In the genomic region with DNA sequence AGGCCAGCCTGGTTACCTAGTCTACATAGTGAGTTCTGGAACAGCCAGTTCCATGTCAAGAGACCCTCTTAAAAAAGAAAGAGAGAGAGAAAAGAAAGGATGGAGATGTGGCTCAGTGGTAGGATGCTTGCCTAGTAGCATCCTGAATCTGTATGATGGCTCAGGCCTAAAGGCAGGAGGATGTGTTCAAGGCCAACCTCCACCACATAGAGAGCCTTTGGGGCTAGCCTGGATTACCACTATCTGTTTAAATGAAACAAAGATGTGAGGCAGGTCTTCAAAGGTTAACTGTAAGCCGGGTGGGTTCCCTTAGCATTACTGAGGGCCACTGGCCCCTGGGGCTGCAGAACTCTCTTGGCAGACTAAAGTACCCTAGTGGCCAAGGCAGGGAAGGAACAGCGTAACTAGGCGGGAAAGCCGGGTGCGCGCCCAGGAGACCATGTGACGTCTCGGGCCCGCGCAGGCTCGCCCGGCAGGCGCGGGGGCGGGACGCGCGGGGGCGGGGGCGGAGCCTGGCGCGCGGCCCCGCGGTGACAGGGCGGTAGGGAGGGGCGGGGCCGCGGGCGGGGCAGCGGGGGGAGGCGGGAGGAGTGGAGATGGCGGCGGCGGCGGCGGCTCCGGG, we compare ENCODE assay signal across 8 mouse cellular contexts. TPM values are rescaled to one million over a fixed set of nuclear protein-coding genes. Genes with fewer than 3 reads are reported as not detected.
A peak's percentile ranks its signal among the peaks of the same experiment; 100 is the strongest.
DNase-seq lines count a peak whose midpoint lies in the region; ATAC-seq and TF ChIP-seq lines count a peak whose summit lies in the region.

A gene (plus strand): TSS at position 552 of the 622 bp plus-strand sequence.

- H3K4me3 ChIP-seq in left cerebral cortex, adult 2 months, result peak within 1 kb of the TSS; percentile 62

- intact Hi-C loops in left cerebral cortex, adult 2 months (cut with DNase I), result no loop called here

- H3K27ac ChIP-seq in left cerebral cortex, adult 2 months, result peak within 1 kb of the TSS; percentile 96

- peak; percentile 78 for TF ChIP-seq CTCF in left cerebral cortex, adult 2 months (IDR thresholded peaks at IDR 0.05)

- DNase-seq in adrenal gland, adult (ENCODE audit: inconsistent age in 2 of 2, low spot score in 1 of 2), result peak; percentile 93 to 96
- peak; percentile 96 for DNase-seq in embryo, embryonic 10 days (ENCODE audit: low spot score)
- peak; percentile 88 for DNase-seq in gastrocnemius, postnatal 10 days
- peak; percentile 70 for DNase-seq in hindlimb bud, embryonic 11.5 days (ENCODE audit: extremely low spot score, low read depth, low spot score)
- DNase-seq in left cerebral cortex, adult 2 months (ENCODE audit: extremely low spot score in 1 of 2, low spot score in 2 of 2), result peak; percentile 83 to 87
- peak; percentile 90 for DNase-seq in right cerebral cortex, adult 18-20 months
- DNase-seq in urinary bladder, postnatal 10 days (ENCODE audit: low spot score), result peak; percentile 52

- peak; percentile 88 for ATAC-seq in megakaryocyte, adult 5-6 weeks (ENCODE audit: poor library complexity, severe bottlenecking)

RNA-seq across cellular contexts. Expression of the gene that starts here (rescaled TPM):
- total RNA-seq in gastrocnemius, postnatal 10 days (2021), result 10 to 100 TPM; 43.7 to 54.7 TPM
- total RNA-seq in left cerebral cortex, adult 2 months (2021), result 100 to 1,000 TPM; 155 to 166 TPM
- 173 and 177 TPM in 2 replicates for total RNA-seq in megakaryocyte, adult 5-6 weeks (2015)
- 88.3 and 91.1 TPM in 2 replicates for total RNA-seq in megakaryocyte, adult 5-6 weeks (2017)

Comparison
In these comparisons a context has a peak if more than half of its experiments do, and no peak if none do; other contexts are left out.
1. Peak in every context shown above with its lines: DNase-seq, ATAC-seq, H3K4me3 ChIP-seq and H3K27ac ChIP-seq.